In the genomic region with DNA sequence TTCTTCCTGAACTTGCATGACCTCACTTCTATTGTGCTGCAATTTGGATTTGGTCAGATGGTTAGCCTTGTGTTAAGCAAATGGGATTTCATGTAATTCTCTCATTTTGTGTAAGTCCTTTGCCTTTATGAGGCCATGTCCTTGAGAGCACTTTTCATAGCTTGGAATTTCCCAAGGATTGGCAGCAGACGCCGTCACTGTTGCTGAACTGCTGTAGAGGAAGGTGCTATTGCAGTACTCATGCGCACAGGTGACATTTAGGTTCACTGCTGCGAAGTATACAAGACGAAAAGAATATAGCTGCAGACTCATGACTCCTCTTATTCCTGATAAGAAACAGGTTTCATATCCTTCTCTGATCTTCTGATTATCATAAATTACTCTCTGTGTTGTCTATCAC, we compare ENCODE assay signal across 43 mouse cellular contexts. TPM values are rescaled to one million over a fixed set of nuclear protein-coding genes. Genes with fewer than 3 reads are reported as not detected.
"Had no signal": no experiment of that assay in that cellular context is flagged by ENCODE, and none has a peak within 500 bp of the region (broad histone marks: within the 10 kb centered on the region; RNA-seq: fewer than 3 reads in every experiment).

No protein-coding gene starts in this region.

- H3K4me1 ChIP-seq: heart, embryonic 13.5 days; heart, embryonic 15.5 days; hindbrain, embryonic 13.5 days; hindbrain, embryonic 15.5 days; kidney, embryonic 15.5 days; limb, embryonic 13.5 days; limb, embryonic 15.5 days; liver, embryonic 12.5 days had no signal

- H3K4me3 ChIP-seq: heart, embryonic 13.5 days; heart, embryonic 15.5 days; hindbrain, embryonic 13.5 days; hindbrain, embryonic 15.5 days; kidney, embryonic 15.5 days; limb, embryonic 13.5 days; limb, embryonic 15.5 days; liver, embryonic 12.5 days had no signal

- DNase-seq: gastrocnemius, postnatal 14 days; gastrocnemius, postnatal 36 days; heart, adult 18-20 months; heart, postnatal 14 days; heart, postnatal 36 days; kidney, adult 11 months; kidney, adult 2 months; kidney, adult 9 months; kidney, postnatal 14 days; kidney, postnatal 36 days; layer of hippocampus, adult 9-11 months; layer of hippocampus, postnatal 36 days; left cerebral cortex, postnatal 4 days had no signal

- H3K27me3 ChIP-seq: heart, embryonic 13.5 days; heart, embryonic 15.5 days; hindbrain, embryonic 13.5 days; hindbrain, embryonic 15.5 days; kidney, embryonic 15.5 days; limb, embryonic 13.5 days; limb, embryonic 15.5 days; liver, embryonic 12.5 days had no signal

- H3K36me3 ChIP-seq: heart, embryonic 13.5 days; heart, embryonic 15.5 days; hindbrain, embryonic 13.5 days; hindbrain, embryonic 15.5 days; kidney, embryonic 15.5 days; limb, embryonic 13.5 days; limb, embryonic 15.5 days; liver, embryonic 12.5 days had no signal

- H3K9ac ChIP-seq: heart, embryonic 13.5 days; heart, embryonic 15.5 days; hindbrain, embryonic 13.5 days; hindbrain, embryonic 15.5 days; kidney, embryonic 15.5 days; limb, embryonic 13.5 days; limb, embryonic 15.5 days; liver, embryonic 12.5 days; liver, embryonic 14.5 days had no signal

- H3K27ac ChIP-seq: heart, embryonic 13.5 days; heart, embryonic 15.5 days; hindbrain, embryonic 13.5 days; hindbrain, embryonic 15.5 days; hindbrain, postnatal 0 days; kidney, embryonic 15.5 days; kidney, postnatal 0 days; limb, embryonic 13.5 days; limb, embryonic 15.5 days; liver, embryonic 12.5 days; liver, embryonic 14.5 days had no signal

RNA-seq across cellular contexts. Expression of a gene that starts 35.7 kb away (rescaled TPM):
- total RNA-seq: gastrocnemius, adult 18-20 months; gastrocnemius, adult 8-10 months; gastrocnemius, postnatal 14 days; gastrocnemius, postnatal 36 days; heart, adult 18-20 months; heart, postnatal 14 days; heart, postnatal 36 days; hematopoietic stem cell, adult 5-6 weeks; hindbrain, postnatal 0 days; layer of hippocampus, adult 18-20 months; layer of hippocampus, adult 8-10 months; layer of hippocampus, postnatal 14 days; layer of hippocampus, postnatal 36 days; left cerebral cortex, adult 18-20 months; left cerebral cortex, adult 8-10 months; left cerebral cortex, postnatal 10 days; left cerebral cortex, postnatal 25 days; left cerebral cortex, postnatal 4 days; liver, adult 2 months had no signal
- polyA plus RNA-seq: gonadal fat pad, adult 2 months; heart, embryonic 11.5 days; heart, embryonic 13.5 days; heart, embryonic 15.5 days; heart, postnatal 0 days; hindbrain, embryonic 11.5 days; hindbrain, embryonic 13.5 days; hindbrain, embryonic 15.5 days; hindbrain, postnatal 0 days; intestine, embryonic 14.5 days; intestine, embryonic 16.5 days; kidney, adult 2 months; kidney, embryonic 15.5 days; kidney, postnatal 0 days; large intestine, adult 2 months; limb, embryonic 11.5 days; limb, embryonic 13.5 days; liver, adult 2 months; liver, embryonic 12.5 days; liver, embryonic 14.5 days had no signal

RNA-seq across cellular contexts. Expression of a gene that starts 45.9 kb away (rescaled TPM):
- total RNA-seq: gastrocnemius, adult 18-20 months; gastrocnemius, adult 8-10 months; gastrocnemius, postnatal 14 days; gastrocnemius, postnatal 36 days; heart, adult 18-20 months; heart, postnatal 14 days; heart, postnatal 36 days; hematopoietic stem cell, adult 5-6 weeks; hindbrain, postnatal 0 days; layer of hippocampus, adult 18-20 months; layer of hippocampus, adult 8-10 months; layer of hippocampus, postnatal 14 days; layer of hippocampus, postnatal 36 days; left cerebral cortex, adult 18-20 months; left cerebral cortex, adult 8-10 months; left cerebral cortex, postnatal 10 days; left cerebral cortex, postnatal 25 days; left cerebral cortex, postnatal 4 days; liver, adult 2 months had no signal
- polyA plus RNA-seq: gonadal fat pad, adult 2 months; heart, embryonic 11.5 days; heart, embryonic 13.5 days; heart, embryonic 15.5 days; heart, postnatal 0 days; hindbrain, embryonic 11.5 days; hindbrain, embryonic 13.5 days; hindbrain, embryonic 15.5 days; hindbrain, postnatal 0 days; intestine, embryonic 14.5 days; intestine, embryonic 16.5 days; kidney, adult 2 months; kidney, embryonic 15.5 days; kidney, postnatal 0 days; large intestine, adult 2 months; limb, embryonic 11.5 days; limb, embryonic 13.5 days; liver, adult 2 months; liver, embryonic 12.5 days; liver, embryonic 14.5 days had no signal

RNA-seq across cellular contexts. Expression of a gene that starts 54.6 kb away (rescaled TPM):
- total RNA-seq: gastrocnemius, adult 8-10 months; gastrocnemius, postnatal 14 days; gastrocnemius, postnatal 36 days; heart, adult 18-20 months; heart, postnatal 14 days; heart, postnatal 36 days; hematopoietic stem cell, adult 5-6 weeks; hindbrain, postnatal 0 days; layer of hippocampus, adult 18-20 months; layer of hippocampus, adult 8-10 months; layer of hippocampus, postnatal 14 days; layer of hippocampus, postnatal 36 days; left cerebral cortex, adult 18-20 months; left cerebral cortex, adult 8-10 months; left cerebral cortex, postnatal 10 days; left cerebral cortex, postnatal 25 days; left cerebral cortex, postnatal 4 days had no signal
- polyA plus RNA-seq: hindbrain, embryonic 11.5 days; hindbrain, embryonic 13.5 days; hindbrain, embryonic 15.5 days; hindbrain, postnatal 0 days; limb, embryonic 11.5 days; limb, embryonic 13.5 days had no signal
